Mouse (Mus musculus) brain, embryonic 14.5 days (tissue): ENCODE measurements at regions not wholly inside any gene's neighbourhood (a gene's known extent, or its start where the extent isn't known, plus 50 kb on each side); places are given as distances from the start of the nearest gene placed in this dataset.

Experiments
- CTCF ChIP-seq: fragments of 200-500 bp; IDR thresholded peaks from 2 replicates; pipeline ENCODE4 v1.5.1; 2012; ENCODE audit warnings: inconsistent platforms, mild to moderate bottlenecking, moderate library complexity, borderline replicate concordance; ENCODE audit not compliant: insufficient read depth, insufficient read length; ENCODE audit errors: extremely low read depth
- POLR2A ChIP-seq: fragments of 200-500 bp; IDR thresholded peaks from 2 replicates; pipeline ENCODE4 v1.6.1; 2012; ENCODE audit warnings: mild to moderate bottlenecking, inconsistent platforms, borderline replicate concordance; ENCODE audit not compliant: poor library complexity, insufficient read depth, insufficient read length, severe bottlenecking; ENCODE audit errors: extremely low read depth

DNA sequence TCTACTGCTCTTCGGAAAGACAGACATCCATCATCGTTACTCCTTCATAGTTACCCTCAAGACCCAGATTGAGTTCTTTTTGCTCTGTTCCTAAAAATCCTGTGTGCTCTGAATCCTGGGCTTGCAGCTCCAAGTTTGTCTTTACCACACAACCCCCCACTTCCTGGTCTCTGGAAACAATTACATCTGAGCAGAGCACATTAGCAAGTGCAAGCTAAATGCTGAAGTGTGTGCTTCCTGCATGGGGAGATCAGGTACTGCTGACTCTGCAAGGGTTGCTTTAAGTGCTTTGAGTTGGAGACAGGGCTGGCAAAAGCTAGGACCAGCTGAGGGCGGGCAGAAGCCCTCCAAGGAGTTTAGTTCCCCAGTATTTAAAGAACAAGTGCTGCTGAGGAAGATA lies 257.1 kb downstream of the Cdk5rap2 start:
- TF ChIP-seq POLR2A (no peak), CTCF (no peak)
